Mouse (Mus musculus) MEL (cell line): ENCODE results near the gene 6430550D23Rik.

Experiments
- E2F4 ChIP-seq: IDR thresholded peaks from 2 replicates; pipeline ENCODE4 v1.6.1; 2011; ENCODE audit warnings: low read depth, low read length, improper control_type of control experiment, borderline replicate concordance
- RCOR1 ChIP-seq: IDR thresholded peaks from 2 replicates; pipeline ENCODE4 v1.6.1; 2012; ENCODE audit warnings: low read depth, mild to moderate bottlenecking, inconsistent platforms, low read length, improper control_type of control experiment

GRCm38 (mm10) chr2:155939897-155940529 lies 67.8 kb downstream of the 6430550D23Rik start:
- TF ChIP-seq RCOR1 = no peak
- TF ChIP-seq E2F4 = no peak
